ENCODE assay signal across 8 mouse cellular contexts in genomic region chr16:96620402-96620801, GRCm38 (mm10).
A peak's percentile ranks its signal among the peaks of the same experiment; 100 is the strongest.
DNase-seq lines count a peak whose midpoint lies in the region; ATAC-seq and TF ChIP-seq lines count a peak whose summit lies in the region.

No protein-coding gene starts in this region.

- H3K9me3 ChIP-seq in forebrain, embryonic 14.5 days (replicated peaks; ENCODE audit: control insufficient read depth, low read length) = no peaks in the 10 kb centered on the region
- no peaks in the 10 kb centered on the region for H3K9me3 ChIP-seq in forebrain, embryonic 11.5 days (ENCODE audit: control insufficient read depth, low read length)

- peak; percentile 90 for DNase-seq in forebrain, embryonic 14.5 days (ENCODE audit: low spot score)
- DNase-seq in forebrain, embryonic 11.5 days (ENCODE audit: low spot score) = no peak
- peak; percentile 36 for DNase-seq in brain, embryonic 18.5 days (ENCODE audit: low read depth, low spot score)
- peak; percentile 68 for DNase-seq in gastrocnemius, postnatal 14 days
- DNase-seq in left cerebral cortex, adult 2 months (ENCODE audit: extremely low spot score in 1 of 2, low spot score in 2 of 2) = peak; percentile 27 to 55
- DNase-seq in thymus, postnatal 0 days (ENCODE audit: low spot score) = no peak
- DNase-seq in yolk sac, embryonic 10.5 days (ENCODE audit: low spot score) = no peak

- intact Hi-C loops in gastrocnemius, postnatal 14 days (cut with DNase I; ENCODE audit: low total_unique reads) = no loop called here
- intact Hi-C loops in left cerebral cortex, adult 2 months (cut with DNase I) = no loop called here

- no peak for TF ChIP-seq CTCF in left cerebral cortex, adult 2 months (IDR thresholded peaks at IDR 0.05)

- H3K4me3 ChIP-seq in forebrain, embryonic 14.5 days (ENCODE audit: low read depth, low read length) = no peak overlapping the region
- no peak overlapping the region for H3K4me3 ChIP-seq in forebrain, embryonic 11.5 days (ENCODE audit: low read depth, low read length)
- H3K4me3 ChIP-seq in left cerebral cortex, adult 2 months = no peak overlapping the region

- 0 out of 2 replicates have a peak, but pooled peaks cover 3% of the 10 kb centered on the region for H3K36me3 ChIP-seq in forebrain, embryonic 14.5 days (ENCODE audit: control insufficient read depth, insufficient read depth, low read length)
- no peaks in the 10 kb centered on the region for H3K36me3 ChIP-seq in forebrain, embryonic 11.5 days (ENCODE audit: control insufficient read depth, insufficient read depth, low read length)

- H3K27me3 ChIP-seq in forebrain, embryonic 14.5 days (replicated peaks; ENCODE audit: control insufficient read depth, insufficient read depth, low read length) = no peaks in the 10 kb centered on the region
- H3K27me3 ChIP-seq in forebrain, embryonic 11.5 days (ENCODE audit: control insufficient read depth, insufficient read depth, low read length) = no peaks in the 10 kb centered on the region

- peak overlapping the region; percentile 60; the same call in 1 of the 2 replicates for H3K27ac ChIP-seq in forebrain, embryonic 14.5 days (ENCODE audit: low read depth, low read length)
- no peak overlapping the region for H3K27ac ChIP-seq in forebrain, embryonic 11.5 days (ENCODE audit: low read depth, low read length)
- H3K27ac ChIP-seq in left cerebral cortex, adult 2 months = no peak overlapping the region

- WGBS in forebrain, embryonic 14.5 days = 37% methylated on average over 5 of the region's 5 CpGs
- 92% methylated on average over 5 of the region's 5 CpGs for WGBS in forebrain, embryonic 11.5 days

- peaks cover 20% of the 10 kb centered on the region for H3K4me1 ChIP-seq in forebrain, embryonic 14.5 days (ENCODE audit: control insufficient read depth, insufficient read depth, low read length)
- no peaks in the 10 kb centered on the region for H3K4me1 ChIP-seq in forebrain, embryonic 11.5 days (replicated peaks; ENCODE audit: control insufficient read depth, insufficient read depth, low read length)

- ATAC-seq in forebrain, embryonic 14.5 days = peak; percentile 88
- no peak for ATAC-seq in forebrain, embryonic 11.5 days (replicated peaks; ENCODE audit: low FRiP score)
- no peak for ATAC-seq in megakaryocyte, adult 5-6 weeks (ENCODE audit: poor library complexity, severe bottlenecking)

- H3K9ac ChIP-seq in forebrain, embryonic 14.5 days (ENCODE audit: low read length) = no peak overlapping the region
- no peak overlapping the region for H3K9ac ChIP-seq in forebrain, embryonic 11.5 days (ENCODE audit: low read length)

- no peak overlapping the region for H3K4me2 ChIP-seq in forebrain, embryonic 14.5 days (ENCODE audit: low read length)
- no peak overlapping the region for H3K4me2 ChIP-seq in forebrain, embryonic 11.5 days (ENCODE audit: low read depth, low read length, severe bottlenecking)

Comparison
In these comparisons a context has a peak if more than half of its experiments do, and no peak if none do; other contexts are left out.
1. DNase-seq: peak in forebrain, embryonic 14.5 days (single experiment), brain, embryonic 18.5 days (single experiment), gastrocnemius, postnatal 14 days (single experiment) and left cerebral cortex, adult 2 months (2 of 2); none in forebrain, embryonic 11.5 days (single experiment), thymus, postnatal 0 days (single experiment) and yolk sac, embryonic 10.5 days (single experiment).